In genomic region chr1:26909926-26910665, GRCm38 (mm10) we compare ENCODE assay signal across 16 mouse cellular contexts.
DNase-seq lines count a peak whose midpoint lies in the region; ATAC-seq and TF ChIP-seq lines count a peak whose summit lies in the region.
"Had no signal": no experiment of that assay in that cellular context is flagged by ENCODE, and none has a peak within 500 bp of the region (broad histone marks: within the 10 kb centered on the region; RNA-seq: fewer than 3 reads in every experiment).

No protein-coding gene starts in this region.

- H3K9me3 ChIP-seq in intestine, embryonic 15.5 days = no peaks in the 10 kb centered on the region
- no peaks in the 10 kb centered on the region for H3K9me3 ChIP-seq in midbrain, postnatal 0 days (ENCODE audit: low read length)
- H3K9me3 ChIP-seq: midbrain, embryonic 12.5 days; neural tube, embryonic 13.5 days; stomach, embryonic 15.5 days had no signal

- no peaks in the 10 kb centered on the region for H3K27me3 ChIP-seq in intestine, embryonic 15.5 days (replicated peaks)
- H3K27me3 ChIP-seq in midbrain, postnatal 0 days (ENCODE audit: insufficient read depth, low read length) = no peaks in the 10 kb centered on the region
- H3K27me3 ChIP-seq: midbrain, embryonic 12.5 days; neural tube, embryonic 13.5 days; stomach, embryonic 15.5 days had no signal

- no peaks in the 10 kb centered on the region for H3K36me3 ChIP-seq in intestine, embryonic 15.5 days
- H3K36me3 ChIP-seq in midbrain, postnatal 0 days (ENCODE audit: insufficient read depth, low read length) = no peaks in the 10 kb centered on the region
- H3K36me3 ChIP-seq: midbrain, embryonic 12.5 days; neural tube, embryonic 13.5 days; stomach, embryonic 15.5 days had no signal

- peak; percentile 99 for ATAC-seq in frontal cortex, adult (ENCODE audit: low TSS enrichment)
- no peak for ATAC-seq in intestine, embryonic 15.5 days
- no peak for ATAC-seq in midbrain, postnatal 0 days (ENCODE audit: low FRiP score)
- ATAC-seq: activated CD4-positive, CD25-positive, alpha-beta regulatory T cell, adult 4 months had no signal

- WGBS in intestine, embryonic 15.5 days = 85% methylated on average over 3 of the region's 3 CpGs
- 72% methylated on average over 3 of the region's 3 CpGs for WGBS in midbrain, postnatal 0 days

- H3K4me2 ChIP-seq in intestine, embryonic 15.5 days (replicated peaks) = no peak overlapping the region
- H3K4me2 ChIP-seq in midbrain, postnatal 0 days (ENCODE audit: low read depth, low read length, poor library complexity, severe bottlenecking) = no peak overlapping the region
- H3K4me2 ChIP-seq: midbrain, embryonic 12.5 days; neural tube, embryonic 13.5 days; stomach, embryonic 15.5 days had no signal

- peak; percentile 19 for DNase-seq in layer of hippocampus, adult 11-12 months (ENCODE audit: low spot score)
- no peak for DNase-seq in layer of hippocampus, postnatal 10 days (ENCODE audit: low spot score in 2 of 2)
- DNase-seq in layer of hippocampus, adult 9-10 months (ENCODE audit: low spot score) = peak; percentile 7
- DNase-seq in right cerebral cortex, postnatal 14 days = peak; percentile 13
- DNase-seq in gastrocnemius, postnatal 10 days = no peak
- DNase-seq in midbrain, postnatal 0 days (ENCODE audit: low spot score) = no peak
- DNase-seq: cerebellum, adult 11-12 months; gastrocnemius, postnatal 25 days; kidney, postnatal 36 days; liver had no signal

- no peak overlapping the region for H3K27ac ChIP-seq in intestine, embryonic 15.5 days
- H3K27ac ChIP-seq in midbrain, postnatal 0 days (ENCODE audit: low read depth, low read length) = no peak overlapping the region
- H3K27ac ChIP-seq: midbrain, embryonic 12.5 days; neural tube, embryonic 13.5 days; stomach, embryonic 15.5 days had no signal

- no peak overlapping the region for H3K4me3 ChIP-seq in intestine, embryonic 15.5 days (replicated peaks)
- no peak overlapping the region for H3K4me3 ChIP-seq in midbrain, postnatal 0 days (ENCODE audit: low read depth, low read length)
- H3K4me3 ChIP-seq: midbrain, embryonic 12.5 days; neural tube, embryonic 13.5 days; stomach, embryonic 15.5 days had no signal

- H3K9ac ChIP-seq in intestine, embryonic 15.5 days = no peak overlapping the region
- no peak overlapping the region for H3K9ac ChIP-seq in midbrain, postnatal 0 days (replicated peaks; ENCODE audit: low read length, poor library complexity, severe bottlenecking)
- H3K9ac ChIP-seq: midbrain, embryonic 12.5 days; neural tube, embryonic 13.5 days; stomach, embryonic 15.5 days had no signal

- no peaks in the 10 kb centered on the region for H3K4me1 ChIP-seq in intestine, embryonic 15.5 days (replicated peaks)
- H3K4me1 ChIP-seq in midbrain, postnatal 0 days (ENCODE audit: insufficient read depth, low read length) = no peaks in the 10 kb centered on the region
- H3K4me1 ChIP-seq: midbrain, embryonic 12.5 days; neural tube, embryonic 13.5 days; stomach, embryonic 15.5 days had no signal

- no peak for TF ChIP-seq CTCF in midbrain, postnatal 0 days (IDR thresholded peaks at IDR 0.05)

Comparison
In these comparisons a context has a peak if more than half of its experiments do, and no peak if none do; other contexts are left out.
1. DNase-seq: peak in layer of hippocampus, adult 11-12 months (single experiment), layer of hippocampus, adult 9-10 months (single experiment) and right cerebral cortex, postnatal 14 days (single experiment); none in layer of hippocampus, postnatal 10 days (0 of 2), gastrocnemius, postnatal 10 days (single experiment) and midbrain, postnatal 0 days (single experiment).